Mouse (Mus musculus) stomach, embryonic 16.5 days (tissue): ENCODE measurements around the gene Ssh1. TPM values are rescaled to one million over a fixed set of nuclear protein-coding genes. Genes with fewer than 3 reads are reported as not detected.

ENCODE experiments used
- ATAC-seq: fragments of 200-750 bp; cut with Nextera tagmentation; 2 replicates; pipeline ENCODE4 v1.8.0; 2017; ENCODE audit warnings: moderate number of reproducible peaks, moderate TSS enrichment; ENCODE audit not compliant: insufficient read depth, low FRiP score
- H3K27ac ChIP-seq: fragments of 300-500 bp; sonication (generic); 2 replicates; pipeline ENCODE4 v1.5.1; 2014; ENCODE audit warnings: low read length
- H3K27me3 ChIP-seq: fragments of 300-500 bp; sonication (generic); 2 replicates; pipeline ENCODE4 v1.6.1; 2014; ENCODE audit warnings: low read length, control low read depth, mixed read lengths; ENCODE audit not compliant: control insufficient read depth, insufficient read depth
- H3K36me3 ChIP-seq: fragments of 300-500 bp; sonication (generic); 2 replicates; pipeline ENCODE4 v1.6.1; 2014; ENCODE audit warnings: low read length; ENCODE audit not compliant: control insufficient read depth, insufficient read depth
- H3K4me1 ChIP-seq: fragments of 300-500 bp; sonication (generic); 2 replicates; pipeline ENCODE4 v1.6.1; 2014; ENCODE audit warnings: low read length, control low read depth, mixed read lengths; ENCODE audit not compliant: control insufficient read depth, insufficient read depth
- H3K4me2 ChIP-seq: fragments of 300-500 bp; sonication (generic); 2 replicates; pipeline ENCODE4 v1.6.1; 2014; ENCODE audit warnings: low read depth, low read length, mixed read lengths
- H3K4me3 ChIP-seq: fragments of 300-500 bp; sonication (generic); replicated peaks from 2 replicates; pipeline ENCODE4 v1.5.1; 2014; ENCODE audit warnings: mild to moderate bottlenecking, low read length
- H3K9ac ChIP-seq: fragments of 300-500 bp; sonication (generic); 2 replicates; pipeline ENCODE4 v1.6.1; 2014; ENCODE audit warnings: low read length
- H3K9me3 ChIP-seq: fragments of 300-500 bp; sonication (generic); replicated peaks from 2 replicates; pipeline ENCODE4 v1.6.1; 2016; ENCODE audit warnings: low read length, control low read depth; ENCODE audit not compliant: control insufficient read depth
- WGBS: fragments of 180-500 bp; shearing (Covaris S2); extraction: QIAGEN DNeasy Blood & Tissue Kit; methylation state at CpG from one replicate; pipeline ENCODE4 v1.1.7; 2014; 5-methylcytosine and 5-hydroxymethylcytosine counted together
- polyA plus RNA-seq: library from polyadenylated mRNA; unstranded; fragments of >200 nt; fragmentation: Nextera tagmentation; extraction: Ambion mirVana; gene quantifications from 2 replicates; pipeline ENCODE4 v1.2.1, GENCODE M21; 2015

The Ssh1 gene
- polyA plus RNA-seq, 1 experiment from 2014 or later, result 11.9 TPM

GRCm38 (mm10) chr5:113986182-113986961, 7.3 kb downstream of the Ssh1 start:
- no peaks in the 10 kb centered on the region for H3K36me3 ChIP-seq
- 48% methylated on average over 9 of the region's 9 CpGs for WGBS
- H3K9me3 ChIP-seq, result no peaks in the 10 kb centered on the region
- H3K27ac ChIP-seq, result peak overlapping the region; percentile 10; the same call in 1 of the 2 replicates
- H3K4me2 ChIP-seq, result no peak overlapping the region
- ATAC-seq, result 0 out of 2 replicates have a peak, but pooled peaks have one; percentile 14
- no peak overlapping the region for H3K9ac ChIP-seq
- H3K4me3 ChIP-seq, result no peak overlapping the region
- no peaks in the 10 kb centered on the region for H3K27me3 ChIP-seq
- H3K4me1 ChIP-seq, result peaks cover 24% of the 10 kb centered on the region

GRCm38 (mm10) chr5:113985737-113986136, 8.0 kb downstream of the Ssh1 start:
- no peak overlapping the region for H3K4me3 ChIP-seq
- H3K27me3 ChIP-seq, result no peaks in the 10 kb centered on the region
- H3K4me1 ChIP-seq, result peaks cover 24% of the 10 kb centered on the region
- H3K36me3 ChIP-seq, result no peaks in the 10 kb centered on the region
- peak overlapping the region; percentile 4; the same call in 1 of the 2 replicates for H3K27ac ChIP-seq
- 56% methylated on average over 2 of the region's 2 CpGs for WGBS
- no peak overlapping the region for H3K4me2 ChIP-seq
- H3K9me3 ChIP-seq, result no peaks in the 10 kb centered on the region
- no peak for ATAC-seq
- no peak overlapping the region for H3K9ac ChIP-seq

GRCm38 (mm10) chr5:113984025-113984740, 9.5 kb downstream of the Ssh1 start:
- no peak overlapping the region for H3K4me2 ChIP-seq
- peaks cover 16% of the 10 kb centered on the region for H3K4me1 ChIP-seq
- H3K9me3 ChIP-seq, result no peaks in the 10 kb centered on the region
- WGBS, result 72% methylated on average over 13 of the region's 13 CpGs
- no peak overlapping the region for H3K27ac ChIP-seq
- no peaks in the 10 kb centered on the region for H3K27me3 ChIP-seq
- H3K9ac ChIP-seq, result no peak overlapping the region
- ATAC-seq, result 0 out of 2 replicates have a peak, but pooled peaks have one; percentile 44
- H3K4me3 ChIP-seq, result no peak overlapping the region
- H3K36me3 ChIP-seq, result no peaks in the 10 kb centered on the region

GRCm38 (mm10) chr5:113983541-113983940, 10.2 kb downstream of the Ssh1 start:
- Histone ChIP-seq H3K4me3 (no peak overlapping the region), H3K27ac (no peak overlapping the region), H3K4me2 (no peak overlapping the region), H3K9ac (no peak overlapping the region), H3K9me3 (no peaks in the 10 kb centered on the region), H3K36me3 (no peaks in the 10 kb centered on the region), H3K4me1 (peaks cover 16% of the 10 kb centered on the region), H3K27me3 (no peaks in the 10 kb centered on the region)
- WGBS, result 61% methylated on average over 6 of the region's 6 CpGs
- ATAC-seq, result no peak

GRCm38 (mm10) chr5:113981843-113982242, 11.9 kb downstream of the Ssh1 start:
- Histone ChIP-seq H3K4me3 (no peak overlapping the region), H3K9me3 (no peaks in the 10 kb centered on the region), H3K36me3 (no peaks in the 10 kb centered on the region), H3K9ac (no peak overlapping the region), H3K4me1 (peaks cover 15% of the 10 kb centered on the region), H3K4me2 (no peak overlapping the region), H3K27ac (no peak overlapping the region), H3K27me3 (no peaks in the 10 kb centered on the region)
- ATAC-seq, result no peak
- WGBS, result 79% methylated on average over 8 of the region's 8 CpGs

GRCm38 (mm10) chr5:113981171-113981570, 12.5 kb downstream of the Ssh1 start:
- Histone ChIP-seq H3K27ac (no peak overlapping the region), H3K9ac (no peak overlapping the region), H3K4me2 (no peak overlapping the region), H3K4me1 (peaks cover 8% of the 10 kb centered on the region), H3K27me3 (no peaks in the 10 kb centered on the region), H3K36me3 (no peaks in the 10 kb centered on the region), H3K9me3 (no peaks in the 10 kb centered on the region), H3K4me3 (no peak overlapping the region)
- 81% methylated on average over 6 of the region's 6 CpGs for WGBS
- no peak for ATAC-seq

GRCm38 (mm10) chr5:113980511-113980910, 13.2 kb downstream of the Ssh1 start:
- no peak for ATAC-seq
- H3K36me3 ChIP-seq, result no peaks in the 10 kb centered on the region
- H3K9ac ChIP-seq, result no peak overlapping the region
- no peak overlapping the region for H3K4me3 ChIP-seq
- 65% methylated on average over 1 of the region's 1 CpGs for WGBS
- no peak overlapping the region for H3K4me2 ChIP-seq
- H3K27me3 ChIP-seq, result no peaks in the 10 kb centered on the region
- H3K4me1 ChIP-seq, result peaks cover 10% of the 10 kb centered on the region
- no peaks in the 10 kb centered on the region for H3K9me3 ChIP-seq
- H3K27ac ChIP-seq, result no peak overlapping the region

- Histone ChIP-seq H3K27ac (no peak overlapping the region), H3K9me3 (no peaks in the 10 kb centered on the region), H3K4me1 (peaks cover 37% of the 10 kb centered on the region), H3K36me3 (no peaks in the 10 kb centered on the region), H3K4me2 (no peak overlapping the region), H3K4me3 (no peak overlapping the region), H3K9ac (no peak overlapping the region), H3K27me3 (no peaks in the 10 kb centered on the region)
- no peak for ATAC-seq
- WGBS, result 72% methylated on average over 8 of the region's 8 CpGs
Measured at GRCm38 (mm10) chr5:113977309-113977708, 16.4 kb downstream of the Ssh1 start.

- H3K4me1 ChIP-seq, result peaks cover 40% of the 10 kb centered on the region
- H3K4me2 ChIP-seq, result no peak overlapping the region
- no peak for ATAC-seq
- no peak overlapping the region for H3K4me3 ChIP-seq
- whole genome bisulfite sequencing, result 72% methylated on average over 8 of the region's 8 CpGs
- no peaks in the 10 kb centered on the region for H3K27me3 ChIP-seq
- no peak overlapping the region for H3K27ac ChIP-seq
- no peaks in the 10 kb centered on the region for H3K36me3 ChIP-seq
- no peak overlapping the region for H3K9ac ChIP-seq
- H3K9me3 ChIP-seq, result no peaks in the 10 kb centered on the region
Measured at GRCm38 (mm10) chr5:113976597-113976996, 17.1 kb downstream of the Ssh1 start.
